Comparison of ENCODE assay signal across 8 mouse cellular contexts in the genomic region with DNA sequence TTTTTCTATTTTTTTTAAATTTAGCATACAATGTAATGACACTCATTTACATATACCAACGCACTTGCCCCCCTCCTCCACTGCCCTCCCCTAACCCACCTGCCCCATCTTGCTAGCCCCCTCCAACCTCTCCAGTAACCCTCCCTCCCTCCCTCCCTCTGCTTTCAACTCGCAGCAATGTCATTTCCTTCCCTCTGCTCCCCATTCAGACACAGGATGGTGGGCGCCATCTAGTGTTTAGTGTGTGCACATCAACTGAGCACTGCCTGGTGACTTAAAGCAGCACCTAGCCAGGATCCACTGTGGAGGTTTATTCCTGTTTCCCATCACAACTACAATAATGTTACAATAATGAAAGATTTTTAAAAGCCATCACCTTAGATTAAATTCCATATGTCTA.
DNase-seq lines count a peak whose midpoint lies in the region; ATAC-seq lines count a peak whose summit lies in the region.

No protein-coding gene starts in this region.

- intact Hi-C loops in heart, postnatal 14 days (cut with DNase I), result loop anchor here (2.0 kb wide), 1 partner anchor 635 kb away; no protein-coding TSS in a partner anchor

- ATAC-seq in monocyte, adult 5-6 weeks (replicated peaks; ENCODE audit: insufficient number of reproducible peaks, low FRiP score, low TSS enrichment, poor library complexity, severe bottlenecking), result no peak

- DNase-seq in ES-CJ7 (ENCODE audit: low read depth, low spot score), result peak; percentile 59
- DNase-seq in adrenal gland, adult 2 months, result peak; percentile 70
- DNase-seq in embryo, embryonic 10 days (ENCODE audit: low spot score), result peak; percentile 89
- DNase-seq in heart, postnatal 14 days, result peak; percentile 27 to 71
- DNase-seq in kidney, postnatal 36 days, result peak; percentile 60 to 78
- DNase-seq in lung, postnatal 14 days, result peak; percentile 47
- DNase-seq in retina, postnatal 1 day, result peak; percentile 85
